Mouse (Mus musculus) olfactory bulb, adult 2 months (tissue): ENCODE measurements around the gene Nsl1. TPM values are rescaled to one million over a fixed set of nuclear protein-coding genes. Genes with fewer than 3 reads are reported as not detected.

Experiments used
- H3K27ac ChIP-seq: fragments of 200-500 bp; 2 replicates; pipeline ENCODE4 v1.5.1; 2012; ENCODE audit warnings: low read depth, low read length; ENCODE audit not compliant: insufficient read depth
- H3K4me1 ChIP-seq: fragments of 200-500 bp; 2 replicates; pipeline ENCODE4 v1.6.1; 2012; ENCODE audit warnings: low read length; ENCODE audit not compliant: control insufficient read depth, insufficient read depth
- H3K4me3 ChIP-seq: fragments of 200-500 bp; 2 replicates; pipeline ENCODE4 v1.5.1; 2012; ENCODE audit warnings: mild to moderate bottlenecking, low read depth, low read length, moderate library complexity; ENCODE audit not compliant: insufficient read depth
- CTCF ChIP-seq: fragments of 200-500 bp; IDR thresholded peaks from 2 replicates; pipeline ENCODE4 v1.5.1; 2012; ENCODE audit warnings: low read depth, mild to moderate bottlenecking, low read length, moderate library complexity; ENCODE audit not compliant: insufficient read depth
- POLR2A ChIP-seq: fragments of 200-500 bp; IDR thresholded peaks from 2 replicates; pipeline ENCODE4 v1.6.1; 2012; ENCODE audit warnings: mild to moderate bottlenecking, low read depth, low read length, moderate library complexity; ENCODE audit not compliant: insufficient read depth
- WGBS: fragments of 180-500 bp; shearing (Covaris S2); methylation state at CpG from one replicate; pipeline ENCODE4 v1.1.7; 2018; 5-methylcytosine and 5-hydroxymethylcytosine counted together
- polyA plus RNA-seq: library from polyadenylated mRNA; stranded (reverse); fragments of >200 nt; gene quantifications from 2 replicates; pipeline ENCODE4 v1.2.4, GENCODE M21; 2012; ENCODE audit warnings: low replicate concordance; ENCODE audit not compliant: missing spikeins, insufficient read depth, insufficient read length

Nsl1 gene
- polyA plus RNA-seq, 1 experiment: not detected

DNA sequence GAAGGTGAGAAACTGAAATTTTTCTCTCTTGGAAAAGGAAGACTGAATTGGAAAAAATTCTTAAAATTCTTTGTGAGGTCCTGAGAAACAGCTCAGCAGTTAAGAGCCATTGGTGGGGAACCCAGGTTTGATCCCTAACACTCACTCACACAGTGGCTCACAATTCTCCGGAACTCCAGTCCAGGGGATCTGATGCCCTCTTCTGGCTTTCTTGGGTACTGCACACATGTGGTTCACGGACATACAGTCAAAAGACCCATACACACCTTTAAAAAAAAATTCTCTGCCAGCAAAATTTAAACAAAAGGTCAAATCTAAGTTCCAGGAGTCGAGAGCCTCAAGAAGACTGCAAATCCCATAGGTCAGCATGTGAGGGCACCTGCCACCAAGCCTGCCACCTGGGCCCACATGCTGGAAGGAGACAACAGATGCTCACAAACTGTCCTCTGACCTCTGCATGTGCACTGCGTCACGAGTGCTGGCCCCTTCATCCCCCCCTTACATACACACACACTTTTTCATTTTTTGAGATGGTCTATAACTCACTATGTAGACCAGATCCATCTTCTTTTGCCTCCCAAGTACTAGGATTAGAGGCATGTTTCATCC is 22.2 kb downstream of the Nsl1 start:
- H3K4me3 ChIP-seq: no peak overlapping the region
- H3K4me1 ChIP-seq: no peaks in the 10 kb centered on the region
- no peak overlapping the region for H3K27ac ChIP-seq
- no peak for TF ChIP-seq CTCF
- no peak for TF ChIP-seq POLR2A
- 74% methylated on average over 5 of the region's 5 CpGs for WGBS

- Histone ChIP-seq H3K4me1 (no peaks in the 10 kb centered on the region), H3K4me3 (no peak overlapping the region), H3K27ac (no peak overlapping the region)
- WGBS: 70% methylated on average over 12 of the region's 12 CpGs
- TF ChIP-seq CTCF: no peak
- no peak for TF ChIP-seq POLR2A
Observed at GRCm38 (mm10) chr1:191085597-191085996, 22.8 kb downstream of the Nsl1 start.

DNA sequence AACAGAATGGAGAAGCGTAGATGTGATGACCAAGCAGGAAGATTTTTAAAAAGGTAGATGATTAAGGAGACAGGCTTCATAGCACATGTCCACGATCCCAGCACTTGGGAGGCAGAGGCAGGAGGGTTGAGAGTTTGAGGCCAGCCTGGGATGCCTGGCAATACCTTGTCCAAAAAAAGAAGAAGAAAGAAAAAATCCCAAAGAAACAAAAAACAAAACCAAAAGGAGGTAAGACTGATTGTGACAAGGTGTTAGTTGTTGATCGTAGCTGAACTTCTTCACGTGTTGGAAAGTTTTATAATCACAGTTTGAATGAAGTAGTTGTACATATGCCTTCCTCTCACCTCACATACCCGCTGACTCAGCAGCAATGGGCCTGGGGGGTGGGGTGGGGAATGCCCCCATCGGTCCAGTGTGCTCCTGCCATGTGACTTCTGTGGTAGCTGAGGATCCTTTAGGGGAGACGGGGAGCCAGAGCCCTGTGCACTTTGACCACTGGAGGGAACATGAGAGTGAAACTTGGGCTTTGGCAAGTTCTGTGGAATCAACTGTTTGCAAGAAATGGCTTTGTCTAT is 23.6 kb downstream of the Nsl1 start:
- TF ChIP-seq POLR2A (no peak), CTCF (no peak)
- 89% methylated on average over 7 of the region's 7 CpGs for WGBS
- H3K4me1 ChIP-seq: no peaks in the 10 kb centered on the region
- H3K4me3 ChIP-seq: no peak overlapping the region
- H3K27ac ChIP-seq: no peak overlapping the region

DNA sequence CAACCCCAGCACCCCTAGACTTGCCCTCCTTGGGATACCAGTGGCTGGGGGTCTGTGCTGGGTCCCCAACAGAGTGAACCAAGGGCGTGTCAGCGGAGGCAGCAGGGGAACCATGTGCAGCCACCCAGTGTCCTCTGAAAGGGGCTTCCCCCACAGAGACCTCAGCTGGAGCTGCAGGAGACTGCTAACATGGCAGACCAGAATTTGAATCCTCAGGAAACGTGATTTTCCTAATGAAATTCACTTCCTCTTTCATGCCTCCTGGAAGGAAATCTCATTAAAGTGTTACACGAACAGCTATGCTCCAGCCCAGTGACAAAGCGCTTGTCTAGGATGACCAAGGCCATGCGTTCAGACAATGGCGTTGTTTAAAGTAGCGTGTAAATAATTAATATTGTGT is 24.1 kb downstream of the Nsl1 start:
- no peak for TF ChIP-seq CTCF
- no peak overlapping the region for H3K4me3 ChIP-seq
- H3K27ac ChIP-seq: no peak overlapping the region
- whole genome bisulfite sequencing: 82% methylated on average over 8 of the region's 8 CpGs
- H3K4me1 ChIP-seq: no peaks in the 10 kb centered on the region

DNA sequence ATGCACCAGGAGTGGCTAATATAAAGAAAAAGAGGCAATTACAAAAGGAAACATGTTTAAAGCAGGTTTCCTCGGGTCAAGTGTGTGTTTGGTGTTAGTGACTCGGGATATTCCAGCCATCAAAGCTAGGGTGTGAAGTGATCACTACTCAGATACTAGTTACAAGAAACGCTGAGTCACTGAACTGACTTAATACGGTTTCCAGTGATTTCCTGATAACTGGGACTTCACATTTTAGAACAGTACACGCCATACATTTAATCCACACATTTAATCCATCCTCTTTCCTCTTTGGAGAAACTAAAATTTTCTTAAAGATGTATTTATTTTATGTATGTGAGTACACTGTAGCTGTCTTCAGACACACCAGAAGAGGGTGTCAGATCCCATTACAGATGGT is 25.1 kb downstream of the Nsl1 start:
- Histone ChIP-seq H3K27ac (no peak overlapping the region), H3K4me3 (no peak overlapping the region), H3K4me1 (0 out of 2 replicates have a peak, but pooled peaks cover 6% of the 10 kb centered on the region)
- 92% methylated on average over 5 of the region's 5 CpGs for WGBS
- TF ChIP-seq POLR2A (no peak), CTCF (no peak)

GRCm38 (mm10) chr1:191089355-191089754 is 26.5 kb downstream of the Nsl1 start:
- no peak overlapping the region for H3K27ac ChIP-seq
- H3K4me3 ChIP-seq: no peak overlapping the region
- peaks cover 13% of the 10 kb centered on the region for H3K4me1 ChIP-seq
- no peak for TF ChIP-seq POLR2A
- no peak for TF ChIP-seq CTCF
- WGBS: 90% methylated on average over 6 of the region's 6 CpGs

GRCm38 (mm10) chr1:191092050-191092449 is 29.2 kb downstream of the Nsl1 start:
- H3K27ac ChIP-seq: no peak overlapping the region
- 76% methylated on average over 8 of the region's 8 CpGs for WGBS
- peaks cover 14% of the 10 kb centered on the region for H3K4me1 ChIP-seq
- no peak for TF ChIP-seq CTCF
- TF ChIP-seq POLR2A: no peak
- H3K4me3 ChIP-seq: no peak overlapping the region

DNA sequence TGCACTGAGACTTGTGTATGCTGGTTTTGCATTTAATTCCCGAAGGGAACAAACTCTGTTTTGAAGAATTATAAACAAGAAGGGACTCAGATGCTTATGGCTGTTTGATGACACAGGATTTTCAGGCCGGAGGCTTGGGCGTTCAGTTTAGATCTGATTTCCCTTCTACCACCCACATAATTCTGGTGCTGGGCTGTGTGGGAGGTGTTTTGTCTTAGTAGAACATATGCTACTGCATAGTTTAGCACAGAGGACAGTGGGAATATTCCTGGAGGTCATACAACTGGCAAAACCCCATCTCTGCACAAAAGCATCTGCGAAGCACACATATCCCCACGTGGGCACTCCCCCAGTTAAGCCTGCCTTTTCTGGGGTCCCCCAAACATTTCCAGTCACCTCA is 30.8 kb downstream of the Nsl1 start:
- H3K4me1 ChIP-seq: peaks cover 21% of the 10 kb centered on the region
- 35% methylated on average over 5 of the region's 5 CpGs for WGBS

DNA sequence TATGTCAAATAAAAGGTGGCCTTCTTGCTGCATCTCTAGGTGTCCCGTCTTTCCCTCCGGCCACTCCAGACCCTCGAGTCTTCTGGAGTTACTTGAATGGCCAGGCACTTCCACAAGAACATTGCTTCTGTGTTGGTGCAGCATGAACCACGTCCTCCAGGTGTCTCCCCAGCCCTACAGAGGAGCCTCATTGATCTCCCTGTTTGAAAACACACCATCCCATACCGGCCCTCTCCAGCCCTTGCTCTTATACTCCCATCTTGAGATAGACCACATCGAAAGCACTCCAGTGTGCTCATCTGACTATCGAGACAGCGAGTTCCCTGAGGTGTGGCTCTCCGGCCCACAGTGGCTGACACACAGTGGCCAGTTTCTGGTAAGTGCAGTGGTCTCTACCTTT is 32.2 kb downstream of the Nsl1 start:
- 82% methylated on average over 9 of the region's 9 CpGs for WGBS
- Histone ChIP-seq H3K27ac (no peak overlapping the region), H3K4me1 (peaks cover 23% of the 10 kb centered on the region), H3K4me3 (no peak overlapping the region)
- TF ChIP-seq CTCF (peak; percentile 24; the same call in 1 of the 2 replicates), POLR2A (no peak)

More for the DNA sequence above, 30.8 kb downstream of the Nsl1 start:
- TF ChIP-seq POLR2A (no peak), CTCF (no peak)
- Histone ChIP-seq H3K27ac (0 out of 2 replicates have a peak overlapping the region, but pooled peaks have one; percentile 8), H3K4me3 (no peak overlapping the region)
